Mouse (Mus musculus) E14TG2a.4 (cell line): Measurements from ENCODE around the gene Mov10l1.

Source experiments
- CTCF ChIP-seq: conservative IDR thresholded peaks from 2 replicates; pipeline ENCODE4 v1.5.1; 2014; ENCODE audit warnings: low read length
- NANOG ChIP-seq: IDR thresholded peaks from 2 replicates; pipeline ENCODE4 v1.6.1; 2014; ENCODE audit warnings: borderline replicate concordance, low read length, mixed read lengths
- POU5F1 ChIP-seq: IDR thresholded peaks from 2 replicates; pipeline ENCODE4 v1.6.1; 2014; ENCODE audit warnings: low read length, borderline replicate concordance

DNA sequence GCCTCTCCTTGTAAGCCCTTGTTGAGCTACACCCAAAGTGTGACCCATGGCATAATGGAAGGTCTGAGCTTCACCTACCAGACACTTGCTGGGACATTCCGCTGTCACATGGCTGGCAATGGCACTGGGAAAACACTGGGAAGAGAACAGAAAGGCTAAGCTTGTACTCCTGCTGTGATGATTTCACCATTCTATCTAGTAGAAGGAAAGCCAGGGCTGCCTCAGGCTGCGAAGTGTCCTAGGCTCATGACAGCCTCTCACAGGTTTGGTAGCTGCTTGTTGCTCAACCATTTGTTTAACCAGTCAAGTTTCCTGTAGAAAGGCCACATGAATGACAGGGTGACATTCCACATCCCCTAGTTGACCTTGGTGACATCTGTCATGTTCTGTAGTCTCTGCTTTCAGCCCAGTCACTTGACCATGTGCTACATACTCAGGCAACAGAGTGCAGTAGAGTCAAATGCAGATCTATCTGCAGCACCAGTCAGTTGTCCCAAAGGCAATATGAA, 18.6 kb upstream of the Mov10l1 start:
- TF ChIP-seq CTCF, result no peak
- TF ChIP-seq POU5F1, result no peak
- TF ChIP-seq NANOG, result no peak
